In genomic region chr13:29136231-29136630, GRCm38 (mm10) we compare ENCODE assay signal across 25 mouse cellular contexts.
"Had no signal": no experiment of that assay in that cellular context is flagged by ENCODE, and none has a peak within 500 bp of the region (broad histone marks: within the 10 kb centered on the region; RNA-seq: fewer than 3 reads in every experiment).

No protein-coding gene starts in this region.

- H3K9ac ChIP-seq: heart, embryonic 13.5 days; heart, embryonic 15.5 days; hindbrain, embryonic 13.5 days; hindbrain, embryonic 15.5 days; kidney, embryonic 15.5 days; limb, embryonic 13.5 days; limb, embryonic 15.5 days; liver, embryonic 13.5 days had no signal

- H3K4me1 ChIP-seq: heart, embryonic 13.5 days; heart, embryonic 15.5 days; hindbrain, embryonic 13.5 days; hindbrain, embryonic 15.5 days; limb, embryonic 13.5 days; limb, embryonic 15.5 days; liver, embryonic 13.5 days had no signal

- ATAC-seq: hindbrain, postnatal 0 days; intestine, embryonic 16.5 days had no signal

- H3K27ac ChIP-seq: heart, embryonic 13.5 days; heart, embryonic 15.5 days; hindbrain, embryonic 13.5 days; hindbrain, embryonic 15.5 days; hindbrain, postnatal 0 days; kidney, embryonic 15.5 days; kidney, postnatal 0 days; limb, embryonic 13.5 days; limb, embryonic 15.5 days; liver, embryonic 13.5 days had no signal

- H3K27me3 ChIP-seq: heart, embryonic 13.5 days; heart, embryonic 15.5 days; hindbrain, embryonic 13.5 days; hindbrain, embryonic 15.5 days; kidney, embryonic 15.5 days; limb, embryonic 13.5 days; limb, embryonic 15.5 days; liver, embryonic 13.5 days had no signal

- H3K4me3 ChIP-seq: heart, embryonic 13.5 days; heart, embryonic 15.5 days; hindbrain, embryonic 13.5 days; hindbrain, embryonic 15.5 days; kidney, embryonic 15.5 days; limb, embryonic 13.5 days; limb, embryonic 15.5 days; liver, embryonic 13.5 days had no signal

- H3K9me3 ChIP-seq: hindbrain, embryonic 13.5 days; kidney, embryonic 15.5 days; limb, embryonic 15.5 days; liver, embryonic 13.5 days had no signal

- H3K4me2 ChIP-seq: heart, embryonic 11.5 days; heart, embryonic 13.5 days; heart, embryonic 15.5 days; hindbrain, embryonic 13.5 days; hindbrain, embryonic 15.5 days; kidney, embryonic 15.5 days; limb, embryonic 13.5 days; limb, embryonic 15.5 days; liver, embryonic 13.5 days had no signal

- H3K36me3 ChIP-seq: heart, embryonic 13.5 days; heart, embryonic 15.5 days; hindbrain, embryonic 13.5 days; hindbrain, embryonic 15.5 days; kidney, embryonic 15.5 days; limb, embryonic 13.5 days; limb, embryonic 15.5 days; liver, embryonic 13.5 days had no signal

- DNase-seq: gastrocnemius, postnatal 14 days; gastrocnemius, postnatal 36 days; heart, adult 18-20 months; heart, postnatal 14 days; heart, postnatal 36 days; kidney, adult 11 months; kidney, adult 2 months; kidney, adult 9 months; kidney, postnatal 14 days; kidney, postnatal 36 days; layer of hippocampus, adult 9-11 months; layer of hippocampus, postnatal 36 days; left cerebral cortex, postnatal 4 days; liver, embryonic 13.5 days had no signal
